Mouse (Mus musculus): Measurements from ENCODE around the gene Tmem38b. TPM values are rescaled to one million over a fixed set of nuclear protein-coding genes. Genes with fewer than 3 reads are reported as not detected.

Gene Tmem38b
- total RNA-seq, 4 experiments from 2014 or later = 13.1 to 14.7 (median 14.4) TPM

DNA sequence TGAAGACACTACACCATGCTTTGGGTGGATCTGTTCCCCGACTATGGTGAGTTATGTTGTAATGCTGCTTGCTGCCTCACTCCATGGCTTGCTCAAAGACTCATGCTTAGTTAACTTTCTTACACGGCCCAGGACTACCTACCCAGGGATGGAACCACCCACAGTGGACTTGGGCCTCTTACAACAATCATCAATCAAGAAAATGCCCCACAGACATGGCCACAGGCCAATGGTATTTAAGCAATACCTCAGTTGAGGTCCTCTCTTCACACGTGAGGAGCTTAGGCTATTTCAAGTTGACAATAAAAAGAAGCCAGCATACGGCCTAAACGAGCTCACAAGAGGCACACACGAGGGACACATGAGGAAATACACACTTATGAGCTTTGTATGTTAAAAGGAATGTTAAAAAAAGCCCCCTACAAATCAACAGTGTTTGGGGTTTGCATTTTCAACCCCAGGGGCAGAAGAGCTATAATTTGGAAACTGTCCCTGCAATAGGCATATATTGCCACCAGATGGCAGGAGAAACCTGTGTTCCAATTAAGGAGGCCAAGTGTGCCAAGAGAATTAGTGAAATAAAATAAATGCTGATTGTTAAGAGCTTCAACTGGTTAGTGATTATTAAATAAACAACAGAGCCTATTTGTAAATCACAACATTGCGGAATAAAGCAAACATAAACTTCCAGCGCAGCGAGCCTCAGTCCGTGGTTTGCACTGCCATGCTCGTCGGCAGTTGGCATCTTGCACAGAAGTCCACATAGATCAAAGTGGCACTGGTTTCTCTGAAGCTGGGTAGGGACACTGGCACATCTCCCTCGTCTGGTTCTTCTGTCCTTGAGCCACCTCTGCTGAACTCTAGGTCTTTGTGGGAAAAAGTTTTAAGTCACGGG, 58.8 kb downstream of the Tmem38b start:
- DNase-seq (ENCODE audit: low spot score in 2 of 2) = peak in 1 of 2 experiments; percentile 18

DNA sequence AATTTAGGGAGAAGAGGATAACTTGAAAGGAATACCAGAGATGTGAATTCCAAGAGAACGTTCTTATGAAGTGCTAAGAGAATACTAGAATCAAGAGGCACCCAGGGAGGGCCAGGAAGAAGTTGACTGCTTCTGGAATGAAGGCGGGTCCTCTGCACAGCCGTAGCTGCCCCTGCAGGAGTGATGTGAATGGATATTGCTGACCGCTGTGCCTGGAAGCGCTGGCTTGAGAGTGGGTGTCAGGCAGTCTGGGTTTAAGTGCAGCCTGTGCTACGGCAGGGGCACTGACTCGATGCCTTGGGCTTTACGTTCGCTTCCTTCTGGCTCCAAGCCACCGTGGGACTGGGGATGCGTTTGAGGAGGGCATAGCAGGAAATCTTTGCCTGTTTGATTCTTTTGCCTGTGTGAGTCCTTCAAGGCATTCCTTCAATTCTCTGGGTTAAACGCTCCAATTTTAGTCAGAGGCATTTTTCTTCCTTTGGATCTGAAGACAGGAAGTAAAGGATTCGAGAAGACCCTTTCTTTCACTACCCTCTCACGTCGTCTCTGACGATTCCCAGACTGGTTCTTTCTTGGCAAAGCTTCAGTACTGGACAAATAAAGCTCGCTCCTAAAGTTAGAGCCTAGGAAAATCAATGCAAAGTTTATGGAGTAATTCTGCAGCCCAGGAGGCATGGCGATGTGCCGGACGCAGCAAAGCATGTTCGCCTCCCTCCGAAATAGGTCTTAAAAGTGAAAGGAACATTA, 60.7 kb downstream of the Tmem38b start:
- DNase-seq (ENCODE audit: low spot score in 2 of 2) = no peak

DNA sequence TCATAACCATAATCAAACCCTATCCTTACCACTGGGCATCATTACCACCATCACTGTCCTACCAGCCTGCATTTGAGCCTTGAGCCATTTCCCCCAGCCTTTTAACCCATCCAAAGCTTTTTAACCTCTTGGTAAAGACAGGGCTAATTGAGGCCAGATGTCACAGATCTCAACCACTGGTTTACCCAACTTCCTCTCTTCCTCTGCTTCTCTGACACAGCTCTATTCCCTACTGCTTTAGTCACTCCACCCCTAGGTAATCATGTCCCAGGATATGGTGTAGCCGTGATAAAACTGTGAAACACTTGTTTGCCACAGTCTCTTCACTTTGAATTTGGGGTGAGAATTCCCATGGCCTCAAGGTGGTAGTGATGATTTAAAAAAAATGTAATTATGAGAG, 69.5 kb downstream of the Tmem38b start:
- DNase-seq (ENCODE audit: low spot score in 2 of 2) = no peak

DNA sequence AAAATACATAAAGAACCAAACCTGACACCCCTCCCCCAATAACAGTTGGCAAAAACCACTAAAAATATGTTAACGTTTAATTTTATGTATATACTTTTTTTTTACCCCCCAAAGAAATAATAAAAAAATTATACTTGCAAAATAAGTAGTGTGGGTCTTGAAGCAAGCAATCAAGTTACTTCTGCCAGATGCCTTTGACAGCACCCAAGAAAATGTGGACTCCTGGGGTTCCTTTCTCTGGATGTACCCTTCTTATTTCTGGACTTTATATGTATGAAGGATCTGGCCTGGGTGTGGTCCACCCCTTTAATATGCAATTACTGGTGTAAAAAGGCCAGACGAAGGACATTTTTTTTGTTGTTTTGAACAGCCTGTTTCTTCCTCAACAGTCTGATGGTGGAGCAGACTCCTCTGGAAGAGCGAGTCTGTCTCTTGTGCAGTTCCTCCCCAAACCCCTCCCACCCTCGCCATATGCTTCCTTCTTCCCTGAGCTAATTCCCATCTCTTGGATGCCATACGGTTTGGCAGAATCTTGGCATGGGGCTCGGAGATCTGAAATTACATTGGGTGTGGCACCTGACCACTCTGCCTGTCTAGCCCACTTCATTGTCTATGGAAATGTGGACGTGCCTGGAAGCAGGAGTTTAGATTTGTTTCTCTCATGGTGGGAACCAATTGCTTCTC, 70.4 kb downstream of the Tmem38b start:
- DNase-seq (ENCODE audit: low spot score in 2 of 2) = no peak

DNA sequence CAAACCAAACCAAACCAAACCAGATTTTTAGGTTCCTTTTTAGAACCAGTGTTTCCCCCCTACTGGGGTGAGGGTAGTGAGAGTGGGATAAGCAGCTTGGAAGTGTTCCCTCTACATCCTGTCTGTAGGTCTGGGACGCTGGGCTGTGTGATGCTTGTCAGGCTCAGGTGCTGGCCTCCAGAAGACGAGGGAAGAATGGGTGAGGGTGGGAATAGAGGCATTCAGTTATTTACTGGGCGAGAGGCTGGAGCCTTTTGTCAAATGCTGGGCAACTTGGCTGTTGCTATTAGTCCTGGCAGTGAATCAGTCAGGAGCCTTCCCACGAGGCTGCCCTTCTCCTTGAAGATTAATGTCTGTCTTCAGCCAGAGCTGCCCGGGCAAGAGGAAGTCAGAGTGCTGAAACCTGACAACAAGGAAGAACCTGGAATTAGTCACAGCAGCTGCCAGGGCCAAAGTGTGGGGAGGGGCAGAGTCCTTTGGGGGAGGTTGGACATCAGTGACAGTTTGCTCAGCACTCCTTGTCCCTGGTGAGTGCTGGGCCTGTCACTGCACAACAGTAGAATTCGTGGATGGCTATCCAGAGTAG, 74.6 kb downstream of the Tmem38b start:
- no peak for DNase-seq (ENCODE audit: low spot score in 2 of 2)

DNA sequence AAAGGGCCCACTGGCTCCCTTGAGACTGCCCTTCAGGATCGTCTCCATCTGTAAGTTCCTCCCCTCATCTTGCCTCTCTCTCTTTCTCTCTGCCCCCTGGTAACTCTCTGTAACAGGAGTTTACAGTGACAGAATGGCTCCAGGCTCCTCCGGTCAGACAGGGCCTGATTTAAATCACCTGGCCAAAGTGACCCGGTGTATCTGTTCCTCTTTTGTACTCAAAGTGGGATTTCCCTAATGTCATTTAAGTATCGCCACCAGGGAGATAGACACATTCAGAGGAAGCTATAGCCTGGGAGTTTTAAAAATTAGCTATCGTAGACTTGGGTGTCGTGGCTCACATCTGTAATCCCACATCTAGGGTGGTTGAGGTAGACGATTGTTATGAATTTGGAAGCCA, 78.5 kb downstream of the Tmem38b start:
- no peak for DNase-seq (ENCODE audit: low spot score in 2 of 2)

DNA sequence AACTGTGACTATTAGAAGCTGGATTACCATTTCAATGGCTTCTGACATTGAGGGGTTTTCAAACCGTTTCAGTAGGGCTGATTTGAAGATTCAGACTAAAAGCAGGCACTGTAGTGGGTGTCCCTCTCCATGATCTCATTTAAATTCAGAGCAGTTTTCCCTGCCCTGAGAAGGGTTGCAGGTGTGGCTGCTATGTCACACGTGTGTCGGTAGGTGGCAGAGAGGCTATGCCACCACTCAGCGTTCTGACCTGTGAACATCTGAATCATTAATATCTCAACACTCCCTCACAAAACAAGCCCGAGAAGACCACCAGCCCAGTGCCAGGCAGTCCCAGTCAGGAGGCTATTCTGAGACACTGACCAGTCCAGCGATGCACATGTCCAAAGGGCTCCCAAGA, 79.7 kb downstream of the Tmem38b start:
- DNase-seq (ENCODE audit: low spot score in 2 of 2) = no peak

DNA sequence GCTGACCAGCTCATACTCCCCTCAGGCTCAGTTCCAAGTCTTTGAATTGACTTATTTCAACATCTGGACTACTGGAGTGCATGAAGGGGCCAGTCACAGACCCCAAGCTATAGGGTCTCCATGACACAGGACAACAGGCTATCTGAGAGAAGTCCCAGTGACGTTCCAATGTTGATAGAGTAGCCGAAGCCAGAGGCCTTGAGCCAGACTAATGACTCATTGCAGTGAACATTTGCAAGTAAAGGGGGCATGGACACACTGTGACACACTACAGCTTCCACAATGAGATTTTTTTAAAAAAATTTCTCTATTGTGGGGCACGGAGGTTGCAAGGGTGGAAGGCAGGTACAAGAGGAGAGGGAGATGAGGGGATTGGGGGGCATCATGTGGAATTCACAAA, 81.2 kb downstream of the Tmem38b start:
- no peak for DNase-seq (ENCODE audit: low spot score in 2 of 2)

Other genes with a start within 250 kb of the Tmem38b start
- 10 to 100 TPM; 30.4 to 36.6 (median 33.3) TPM for gene Fsd1l, start 194.6 kb upstream of the Tmem38b start, total RNA-seq (2022)
- 10 to 100 TPM; 25.4 to 27.5 (median 26.7) TPM for gene Fktn, start 112.0 kb upstream of the Tmem38b start, total RNA-seq (2022)
- gene Tal2, start 46.3 kb upstream of the Tmem38b start, total RNA-seq (2022) = under 1 TPM; 0.13 to 0.32 (median 0.27) TPM